Mouse (Mus musculus) lung, adult 18-20 months (tissue): ENCODE measurements around the gene Ano2.
A peak's percentile ranks its signal among the peaks of the same experiment; 100 is the strongest.

ENCODE experiments used
- DNase-seq, 2 experiments: peaks; one replicate each; pipeline ENCODE4 v3.0.0; 2022; ENCODE audit warnings: mixed read lengths in 2 of 2

Ano2 gene

DNA sequence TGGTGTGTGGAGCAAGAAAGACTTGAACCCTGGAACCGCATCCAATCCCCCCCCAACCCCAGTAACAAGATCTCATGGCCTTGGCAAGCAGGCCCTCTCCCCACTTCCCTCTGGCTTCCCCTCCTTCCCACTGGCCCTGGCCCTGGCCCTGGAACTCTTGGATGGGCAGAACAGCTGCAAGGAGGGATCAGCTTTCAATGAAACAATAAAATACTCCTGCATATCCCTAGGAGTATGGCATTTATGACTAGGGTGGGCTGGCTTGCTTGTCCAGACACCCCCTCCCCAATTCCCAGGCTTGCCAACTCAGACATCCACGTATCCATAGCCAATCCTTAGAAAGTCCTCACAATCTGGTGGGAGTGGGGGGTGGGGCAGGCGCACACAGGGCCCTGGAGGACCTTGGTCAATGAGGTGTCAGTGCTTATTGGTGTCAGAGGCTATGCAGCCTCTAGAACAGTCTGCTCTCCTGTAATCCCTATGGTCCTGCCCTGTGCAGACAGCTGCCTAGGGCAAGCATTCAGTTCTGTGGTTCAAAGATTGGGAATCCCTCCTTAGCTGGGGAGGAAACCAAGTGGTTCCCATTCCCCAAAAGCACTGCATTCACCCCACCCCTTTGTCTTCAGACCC is 396.2 kb downstream of the Ano2 start:
- no peak for DNase-seq

DNA sequence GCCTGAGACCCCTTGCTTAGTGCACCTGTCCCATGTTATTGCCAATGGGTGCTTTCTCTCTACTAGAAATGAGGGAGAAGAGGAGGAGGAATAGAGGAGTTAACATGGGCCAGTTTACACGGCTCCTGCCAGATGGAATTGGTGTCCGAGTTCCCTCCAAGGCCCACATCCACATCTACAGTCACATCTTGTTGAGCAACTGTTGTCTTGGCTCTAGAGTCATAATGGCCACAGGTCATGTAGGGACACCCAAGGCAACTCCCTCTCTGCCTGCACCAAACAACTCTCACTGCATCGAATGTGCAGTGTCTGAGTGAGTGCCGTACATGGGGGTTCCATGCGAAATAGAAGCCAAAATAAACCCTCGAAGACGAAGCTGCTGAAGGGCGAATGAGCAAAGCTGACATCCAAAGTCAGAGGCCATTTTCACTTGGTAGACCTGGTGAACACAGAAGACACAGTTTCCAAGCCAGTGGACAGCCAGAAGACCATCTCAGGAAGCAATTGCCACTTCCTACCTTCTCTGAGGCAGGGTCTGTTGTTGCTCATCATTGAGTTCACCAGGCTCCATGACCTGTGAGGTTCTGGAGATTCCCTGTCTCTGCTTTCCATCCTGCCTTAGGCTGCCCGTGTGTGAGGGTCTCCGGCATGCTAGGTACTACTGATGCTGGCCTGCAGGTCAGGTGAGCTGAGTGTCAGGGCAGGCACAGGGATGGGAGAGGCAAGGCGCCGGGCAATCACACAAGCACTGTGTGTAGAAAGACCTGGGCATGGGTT is 398.5 kb downstream of the Ano2 start:
- DNase-seq: peak in 1 of 2 experiments; percentile 31
